ENCODE assay signal across 9 mouse cellular contexts in the genomic region with DNA sequence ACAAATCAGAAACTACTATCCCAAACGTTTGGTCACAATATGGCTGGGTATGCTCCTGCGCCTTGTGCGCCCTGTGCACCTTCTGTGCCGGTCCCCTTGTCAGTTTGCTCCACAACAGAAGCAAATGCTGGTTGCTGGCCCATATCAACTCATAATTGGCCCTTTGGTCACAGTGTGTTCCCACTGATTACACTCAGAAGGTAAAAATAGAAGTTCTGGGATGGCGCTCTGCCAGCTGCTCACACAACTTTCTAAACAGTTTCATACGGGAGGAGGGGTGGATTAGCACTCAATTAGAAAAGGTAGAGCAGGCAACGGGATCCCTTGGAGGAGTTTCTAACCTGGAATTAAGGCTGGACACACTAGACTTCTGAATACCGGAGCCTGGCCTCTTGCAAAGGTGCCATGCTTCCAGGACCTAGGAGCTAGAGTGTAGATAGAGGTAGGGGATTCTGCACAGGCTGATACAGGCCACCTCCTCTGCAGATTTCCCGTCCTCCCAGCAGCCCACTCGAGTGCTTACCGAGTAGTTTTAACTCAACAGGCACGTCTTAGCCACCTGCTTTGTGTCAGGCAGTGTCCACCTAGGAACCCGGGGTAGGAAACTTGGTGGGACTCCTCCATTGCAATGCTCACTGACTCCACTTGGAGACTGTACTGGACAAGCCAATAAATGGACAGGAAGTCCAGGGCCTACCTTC. TPM values are rescaled to one million over a fixed set of nuclear protein-coding genes. Genes with fewer than 3 reads are reported as not detected.
A peak's percentile ranks its signal among the peaks of the same experiment; 100 is the strongest.
DNase-seq lines count a peak whose midpoint lies in the region; ATAC-seq and TF ChIP-seq lines count a peak whose summit lies in the region.
"Had no signal": no experiment of that assay in that cellular context is flagged by ENCODE, and none has a peak within 500 bp of the region (broad histone marks: within the 10 kb centered on the region; RNA-seq: fewer than 3 reads in every experiment).

No protein-coding gene starts in this region.

- H3K4me2 ChIP-seq in lung, postnatal 0 days (replicated peaks; ENCODE audit: low read depth, low read length): no peak overlapping the region
- H3K4me2 ChIP-seq in neural tube, embryonic 15.5 days: no peak overlapping the region
- H3K4me2 ChIP-seq: limb, embryonic 12.5 days had no signal

- H3K9me3 ChIP-seq in lung, postnatal 0 days (ENCODE audit: low read length): no peaks in the 10 kb centered on the region
- no peaks in the 10 kb centered on the region for H3K9me3 ChIP-seq in neural tube, embryonic 15.5 days (replicated peaks)
- H3K9me3 ChIP-seq: limb, embryonic 12.5 days had no signal

- H3K27ac ChIP-seq in brown adipose tissue, adult 24 weeks (replicated peaks; ENCODE audit: low read depth, low read length): peak overlapping the region; percentile 46
- H3K27ac ChIP-seq in lung, postnatal 0 days (ENCODE audit: low read length): peak overlapping the region; percentile 7; the same call in 1 of the 2 replicates
- no peak overlapping the region for H3K27ac ChIP-seq in neural tube, embryonic 15.5 days (replicated peaks)
- H3K27ac ChIP-seq: limb, embryonic 12.5 days had no signal

- peak; percentile 53 for TF ChIP-seq EP300 in lung, postnatal 0 days (IDR thresholded peaks at IDR 0.05)

- peaks cover 14% of the 10 kb centered on the region for H3K4me1 ChIP-seq in brown adipose tissue, adult 24 weeks (ENCODE audit: control insufficient read depth, insufficient read depth, insufficient read length, low read length)
- no peaks in the 10 kb centered on the region for H3K4me1 ChIP-seq in lung, postnatal 0 days (ENCODE audit: insufficient read depth, low read depth, low read length)
- H3K4me1 ChIP-seq in neural tube, embryonic 15.5 days: no peaks in the 10 kb centered on the region
- H3K4me1 ChIP-seq: limb, embryonic 12.5 days had no signal

- no peak overlapping the region for H3K4me3 ChIP-seq in brown adipose tissue, adult 24 weeks (ENCODE audit: insufficient read depth, low read depth, low read length)
- H3K4me3 ChIP-seq in lung, postnatal 0 days (ENCODE audit: low read depth, low read length): no peak overlapping the region
- H3K4me3 ChIP-seq in neural tube, embryonic 15.5 days (replicated peaks): no peak overlapping the region
- H3K4me3 ChIP-seq: limb, embryonic 12.5 days had no signal

- H3K36me3 ChIP-seq in lung, postnatal 0 days (ENCODE audit: insufficient read depth, low read length): no peaks in the 10 kb centered on the region
- H3K36me3 ChIP-seq in neural tube, embryonic 15.5 days: no peaks in the 10 kb centered on the region
- H3K36me3 ChIP-seq: limb, embryonic 12.5 days had no signal

- intact Hi-C loops in heart, postnatal 10 days (cut with DNase I): no loop called here

- peak; percentile 90 for DNase-seq in MEL-GATA-1-ER (ENCODE audit: extremely low read depth, low read depth)
- peak; percentile 88 to 92 for DNase-seq in heart, postnatal 10 days
- DNase-seq in lung, postnatal 0 days (ENCODE audit: low spot score): peak; percentile 76
- no peak for DNase-seq in thymus, adult 18-20 months
- DNase-seq in right cerebral cortex, postnatal 36 days (ENCODE audit: low spot score in 2 of 2): no peak

- H3K9ac ChIP-seq in lung, postnatal 0 days (replicated peaks; ENCODE audit: low read depth): no peak overlapping the region
- no peak overlapping the region for H3K9ac ChIP-seq in neural tube, embryonic 15.5 days (replicated peaks)
- H3K9ac ChIP-seq: limb, embryonic 12.5 days had no signal

- H3K27me3 ChIP-seq in lung, postnatal 0 days (replicated peaks; ENCODE audit: insufficient read depth, low read length): no peaks in the 10 kb centered on the region
- no peaks in the 10 kb centered on the region for H3K27me3 ChIP-seq in neural tube, embryonic 15.5 days (replicated peaks)
- H3K27me3 ChIP-seq: limb, embryonic 12.5 days had no signal

- TF ChIP-seq CTCF in lung, postnatal 0 days (IDR thresholded peaks at IDR 0.05): peak; percentile 25; the same call in 1 of the 2 replicates

- 44% methylated on average over 13 of the region's 13 CpGs for WGBS in lung, postnatal 0 days
- WGBS in neural tube, embryonic 15.5 days: 85% methylated on average over 13 of the region's 13 CpGs

- ATAC-seq in lung, postnatal 0 days: peak; percentile 65
- no peak for ATAC-seq in neural tube, embryonic 15.5 days (ENCODE audit: low FRiP score)
- ATAC-seq in monocyte, adult 5-6 weeks (replicated peaks; ENCODE audit: insufficient number of reproducible peaks, low FRiP score, low TSS enrichment, poor library complexity, severe bottlenecking): no peak

RNA-seq across cellular contexts. Expression of gene Aak1, which starts 16.4 kb away (rescaled TPM):
- polyA plus RNA-seq in brown adipose tissue, adult 24 weeks (2012; ENCODE audit: insufficient read depth, insufficient read length, missing spikeins): 6.9 and 13.2 TPM in 2 replicates
- 100 to 1,000 TPM in 1 of 2 experiments, 10 to 100 TPM in 1; 95.7 to 103 TPM for total RNA-seq in heart, postnatal 10 days (2021)
- 5.5 and 6.3 TPM in 2 replicates for polyA plus RNA-seq in lung, postnatal 0 days (2015; fragmentation: Nextera tagmentation; extraction: Ambion mirVana)
- 40.2 and 43.4 TPM in 2 replicates for polyA plus RNA-seq in neural tube, embryonic 15.5 days (2015; fragmentation: Nextera tagmentation; extraction: Ambion mirVana)
- 9.6 to 28.7 TPM (median 14.5 TPM) in 3 replicates for total RNA-seq in monocyte, adult 5-6 weeks (2017)

RNA-seq across cellular contexts. Expression of gene Anxa4, which starts 39.6 kb away (rescaled TPM):
- polyA plus RNA-seq in brown adipose tissue, adult 24 weeks (2012; ENCODE audit: insufficient read depth, insufficient read length, missing spikeins): 42.5 and 51.3 TPM in 2 replicates
- total RNA-seq in heart, postnatal 10 days (2021): 10 to 100 TPM; 38.5 to 39.6 TPM
- 167 and 208 TPM in 2 replicates for polyA plus RNA-seq in lung, postnatal 0 days (2015; fragmentation: Nextera tagmentation; extraction: Ambion mirVana)
- 4.2 and 21.7 TPM in 2 replicates for polyA plus RNA-seq in neural tube, embryonic 15.5 days (2015; fragmentation: Nextera tagmentation; extraction: Ambion mirVana)
- 28.8 to 34.7 TPM (median 33.1 TPM) in 3 replicates for total RNA-seq in monocyte, adult 5-6 weeks (2017)

Comparison
In these comparisons a context has a peak if more than half of its experiments do, and no peak if none do; other contexts are left out.
1. DNase-seq: peak in MEL-GATA-1-ER (single experiment), heart, postnatal 10 days (2 of 2) and lung, postnatal 0 days (single experiment); none in thymus, adult 18-20 months (0 of 2) and right cerebral cortex, postnatal 36 days (0 of 2).